ENCODE assay signal across 10 mouse cellular contexts in genomic region chr6:51886902-51887431, GRCm38 (mm10).
DNase-seq lines count a peak whose midpoint lies in the region; ATAC-seq and TF ChIP-seq lines count a peak whose summit lies in the region.
"Had no signal": no experiment of that assay in that cellular context is flagged by ENCODE, and none has a peak within 500 bp of the region (broad histone marks: within the 10 kb centered on the region; RNA-seq: fewer than 3 reads in every experiment).

No protein-coding gene starts in this region.

- no peaks in the 10 kb centered on the region for H3K9me3 ChIP-seq in kidney, embryonic 14.5 days (ENCODE audit: control insufficient read depth, low read length)
- no peaks in the 10 kb centered on the region for H3K9me3 ChIP-seq in kidney, postnatal 0 days (replicated peaks; ENCODE audit: low read length)
- no peaks in the 10 kb centered on the region for H3K9me3 ChIP-seq in neural tube, embryonic 14.5 days (ENCODE audit: control insufficient read depth, low read length)
- H3K9me3 ChIP-seq: hindbrain, embryonic 15.5 days; midbrain, embryonic 15.5 days had no signal

- peak; percentile 49; the same call in 1 of the 2 replicates for ATAC-seq in kidney, embryonic 14.5 days (ENCODE audit: low FRiP score, low TSS enrichment)
- no peak for ATAC-seq in kidney, postnatal 0 days (replicated peaks; ENCODE audit: low FRiP score, low read depth)
- ATAC-seq in neural tube, embryonic 14.5 days (ENCODE audit: low read depth) = no peak
- ATAC-seq: midbrain, embryonic 15.5 days had no signal

- H3K36me3 ChIP-seq in kidney, embryonic 14.5 days (ENCODE audit: control insufficient read depth, insufficient read depth, low read length) = no peaks in the 10 kb centered on the region
- H3K36me3 ChIP-seq in kidney, postnatal 0 days (ENCODE audit: insufficient read depth, low read length) = no peaks in the 10 kb centered on the region
- H3K36me3 ChIP-seq in neural tube, embryonic 14.5 days (ENCODE audit: control insufficient read depth, insufficient read depth, low read length) = no peaks in the 10 kb centered on the region
- H3K36me3 ChIP-seq: hindbrain, embryonic 15.5 days; midbrain, embryonic 15.5 days had no signal

- H3K4me3 ChIP-seq in kidney, embryonic 14.5 days (ENCODE audit: low read length) = no peak overlapping the region
- no peak overlapping the region for H3K4me3 ChIP-seq in kidney, postnatal 0 days (replicated peaks; ENCODE audit: low read depth, low read length)
- H3K4me3 ChIP-seq in neural tube, embryonic 14.5 days (ENCODE audit: low read depth, low read length) = no peak overlapping the region
- H3K4me3 ChIP-seq: hindbrain, embryonic 15.5 days; midbrain, embryonic 15.5 days had no signal

- no peak for TF ChIP-seq CTCF in kidney, postnatal 0 days (IDR thresholded peaks at IDR 0.05; ENCODE audit: low read depth)

- DNase-seq in kidney, adult 18-20 months = no peak
- DNase-seq in fibroblast of lung, adult 2 months (ENCODE audit: low read depth) = peak; percentile 18
- peak; percentile 78 for DNase-seq in kidney, postnatal 0 days (ENCODE audit: low spot score)
- DNase-seq in liver = no peak
- no peak for DNase-seq in layer of hippocampus, adult 9-11 months
- DNase-seq: gastrocnemius, postnatal 14 days had no signal

- H3K27me3 ChIP-seq in kidney, embryonic 14.5 days (ENCODE audit: control insufficient read depth, insufficient read depth, low read length) = no peaks in the 10 kb centered on the region
- no peaks in the 10 kb centered on the region for H3K27me3 ChIP-seq in kidney, postnatal 0 days (ENCODE audit: insufficient read depth, low read length)
- no peaks in the 10 kb centered on the region for H3K27me3 ChIP-seq in neural tube, embryonic 14.5 days (ENCODE audit: control insufficient read depth, insufficient read depth, low read length)
- H3K27me3 ChIP-seq: hindbrain, embryonic 15.5 days had no signal

- no peak overlapping the region for H3K9ac ChIP-seq in kidney, embryonic 14.5 days (ENCODE audit: low read depth, low read length)
- H3K9ac ChIP-seq in kidney, postnatal 0 days (ENCODE audit: low read depth, low read length) = no peak overlapping the region
- no peak overlapping the region for H3K9ac ChIP-seq in neural tube, embryonic 14.5 days (replicated peaks; ENCODE audit: low read depth, low read length)
- H3K9ac ChIP-seq: hindbrain, embryonic 15.5 days; midbrain, embryonic 15.5 days had no signal

- peak overlapping the region; percentile 2; the same call in 1 of the 2 replicates for H3K27ac ChIP-seq in kidney, embryonic 14.5 days (ENCODE audit: low read depth, low read length)
- peak overlapping the region; percentile 56 for H3K27ac ChIP-seq in kidney, postnatal 0 days
- peak overlapping the region; percentile 12; the same call in 1 of the 2 replicates for H3K27ac ChIP-seq in neural tube, embryonic 14.5 days (ENCODE audit: low read depth, low read length)
- H3K27ac ChIP-seq: hindbrain, embryonic 15.5 days; midbrain, embryonic 15.5 days had no signal

- H3K4me2 ChIP-seq in kidney, embryonic 14.5 days (replicated peaks; ENCODE audit: low read depth, low read length) = no peak overlapping the region
- no peak overlapping the region for H3K4me2 ChIP-seq in kidney, postnatal 0 days (ENCODE audit: low read length)
- H3K4me2 ChIP-seq in neural tube, embryonic 14.5 days (ENCODE audit: low read depth, low read length) = no peak overlapping the region
- H3K4me2 ChIP-seq: hindbrain, embryonic 15.5 days; midbrain, embryonic 15.5 days had no signal

- peaks cover 5% of the 10 kb centered on the region; the same call in 1 of the 2 replicates for H3K4me1 ChIP-seq in kidney, embryonic 14.5 days (ENCODE audit: control insufficient read depth, insufficient read depth, low read length)
- 0 out of 2 replicates have a peak, but pooled peaks cover 7% of the 10 kb centered on the region for H3K4me1 ChIP-seq in kidney, postnatal 0 days (replicated peaks; ENCODE audit: insufficient read depth, low read length)
- peaks cover 7% of the 10 kb centered on the region for H3K4me1 ChIP-seq in neural tube, embryonic 14.5 days (ENCODE audit: control insufficient read depth, insufficient read depth, low read length)

- 49% methylated on average over 3 of the region's 3 CpGs for WGBS in kidney, embryonic 14.5 days
- WGBS in kidney, postnatal 0 days = 38% methylated on average over 3 of the region's 3 CpGs
- WGBS in neural tube, embryonic 14.5 days = 44% methylated on average over 3 of the region's 3 CpGs

Comparison
In these comparisons a context has a peak if more than half of its experiments do, and no peak if none do; other contexts are left out.
1. DNase-seq: peak in fibroblast of lung, adult 2 months (single experiment) and kidney, postnatal 0 days (single experiment); none in kidney, adult 18-20 months (single experiment), liver (single experiment) and layer of hippocampus, adult 9-11 months (single experiment).
2. H3K27ac ChIP-seq: peak in every context shown above with its lines; median percentile 56 in kidney, postnatal 0 days; 12 in neural tube, embryonic 14.5 days; 2 in kidney, embryonic 14.5 days.